Mouse (Mus musculus) liver, adult 2 months (tissue): ENCODE measurements around the gene Nsun2.

Experiments
- CTCF ChIP-seq: fragments of 200-500 bp; IDR thresholded peaks from 2 replicates; pipeline ENCODE4 v1.5.1; 2011; ENCODE audit warnings: low read depth, low read length, control low read depth
- POLR2A ChIP-seq: fragments of 200-500 bp; IDR thresholded peaks from 2 replicates; pipeline ENCODE4 v1.6.1; 2011; ENCODE audit warnings: low read length, control low read depth; ENCODE audit not compliant: insufficient read depth; ENCODE audit errors: extremely low read depth

GRCm38 (mm10) chr13:69616716-69617115, 83.2 kb downstream of the Nsun2 start:
- TF ChIP-seq CTCF: no peak
- TF ChIP-seq POLR2A: no peak
